Mouse (Mus musculus) MEL (cell line): ENCODE results near the gene Rbm47.

ENCODE experiments used
- CHD2 ChIP-seq: IDR thresholded peaks from 2 replicates; pipeline ENCODE4 v1.6.1; 2011; ENCODE audit warnings: low read length, improper control_type of control experiment
- CTCF ChIP-seq, 3 experiments: IDR thresholded peaks in 2 of 3; conservative IDR thresholded peaks in 1 of 3; 2 replicates each; pipeline ENCODE4 v1.5.1; 2011 to 2012; ENCODE audit warnings: low read length in 3 of 3, low read depth in 2 of 3, mild to moderate bottlenecking in 2 of 3, improper control_type of control experiment in 1 of 3, inconsistent platforms in 1 of 3, mixed read lengths in 1 of 3, moderate library complexity in 1 of 3; ENCODE audit not compliant: control insufficient read depth in 1 of 3, insufficient read depth in 1 of 3, poor library complexity in 1 of 3, severe bottlenecking in 1 of 3
- ELF1 ChIP-seq: IDR thresholded peaks from 2 replicates; pipeline ENCODE4 v1.6.1; 2014; ENCODE audit warnings: low read depth, mild to moderate bottlenecking, inconsistent platforms, low read length, improper control_type of control experiment, moderate library complexity
- EP300 ChIP-seq, 2 experiments: IDR thresholded peaks; 2 replicates each; pipeline ENCODE4 v1.6.1; 2011; ENCODE audit warnings: improper control_type of control experiment in 2 of 2, low read length in 2 of 2, low read depth in 1 of 2, mild to moderate bottlenecking in 1 of 2
- GATA1 ChIP-seq: IDR thresholded peaks from 2 replicates; pipeline ENCODE4 v1.6.1; 2011; ENCODE audit warnings: low read depth, low read length, improper control_type of control experiment
- MYC ChIP-seq: IDR thresholded peaks from 2 replicates; pipeline ENCODE4 v1.6.1; 2011; ENCODE audit warnings: low read depth, mild to moderate bottlenecking, low read length, improper control_type of control experiment, moderate library complexity
- NRF1 ChIP-seq: IDR thresholded peaks from 2 replicates; pipeline ENCODE4 v1.6.1; 2014; ENCODE audit warnings: low read depth, mild to moderate bottlenecking, inconsistent platforms, low read length, improper control_type of control experiment, moderate library complexity; ENCODE audit not compliant: poor library complexity, insufficient read depth, severe bottlenecking
- POLR2A ChIP-seq, 2 experiments: IDR thresholded peaks; 2 replicates each; pipeline ENCODE4 v1.6.1; 2011 to 2012; ENCODE audit warnings: low read length in 2 of 2, mild to moderate bottlenecking in 2 of 2, control low read depth in 1 of 2, improper control_type of control experiment in 1 of 2, low read depth in 1 of 2, moderate library complexity in 1 of 2; ENCODE audit not compliant: control insufficient read depth in 1 of 2, insufficient read depth in 1 of 2, poor library complexity in 1 of 2
- RCOR1 ChIP-seq: IDR thresholded peaks from 2 replicates; pipeline ENCODE4 v1.6.1; 2012; ENCODE audit warnings: low read depth, mild to moderate bottlenecking, inconsistent platforms, low read length, improper control_type of control experiment
- TAL1 ChIP-seq: IDR thresholded peaks from 2 replicates; pipeline ENCODE4 v1.6.1; 2012; ENCODE audit warnings: mild to moderate bottlenecking, inconsistent platforms, low read length, moderate library complexity, mixed read lengths

DNA sequence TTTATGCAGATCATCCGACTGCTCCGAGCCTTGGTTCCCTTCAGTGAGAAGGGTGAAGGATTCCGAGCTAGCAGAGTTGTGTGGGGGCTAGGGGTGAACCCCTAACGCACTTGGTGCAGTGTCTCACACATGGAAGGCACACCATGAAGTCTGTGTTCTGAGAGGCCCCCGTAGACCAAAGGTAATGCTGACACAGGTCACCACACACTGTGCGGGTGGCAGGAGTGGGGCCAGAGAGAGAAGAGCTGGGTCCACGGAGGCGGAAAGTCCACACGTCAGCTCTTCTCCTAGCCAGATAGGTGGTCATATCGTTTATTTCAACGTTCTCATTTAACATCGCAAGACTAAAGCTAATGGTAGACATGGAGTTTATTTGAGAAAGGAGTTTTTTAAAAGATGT lies 97.0 kb downstream of the Rbm47 start:
- TF ChIP-seq CHD2, result no peak
- no peak for TF ChIP-seq GATA1
- no peak for TF ChIP-seq ELF1
- no peak for TF ChIP-seq TAL1
- no peak for TF ChIP-seq CTCF (IDR thresholded peaks at IDR 0.05 in 2 of 3, conservative IDR thresholded peaks at IDR 0.05 in 1 of 3; ENCODE audit: control insufficient read depth in 1 of 3, insufficient read depth in 1 of 3, low read depth in 2 of 3, low read length in 3 of 3, poor library complexity in 1 of 3, severe bottlenecking in 1 of 3)
- no peak for TF ChIP-seq POLR2A (IDR thresholded peaks at IDR 0.05; ENCODE audit: control insufficient read depth in 1 of 2, insufficient read depth in 1 of 2, low read depth in 1 of 2, low read length in 2 of 2, poor library complexity in 1 of 2)
- TF ChIP-seq MYC, result no peak
- TF ChIP-seq RCOR1, result no peak
- TF ChIP-seq EP300 (IDR thresholded peaks at IDR 0.05; ENCODE audit: low read depth in 1 of 2, low read length in 2 of 2), result no peak
- no peak for TF ChIP-seq NRF1
